Mouse (Mus musculus): ENCODE results near the gene Slc9a4.
"Not testable (repeated sequence)": the region's sequence is repeated elsewhere in the genome, so short reads cannot be mapped to it uniquely, and the experiment has no call there.

Slc9a4 gene

GRCm38 (mm10) chr1:40650803-40651497 lies 71.1 kb downstream of the Slc9a4 start:
- no peak for DNase-seq (ENCODE audit: low spot score in 2 of 2)

DNA sequence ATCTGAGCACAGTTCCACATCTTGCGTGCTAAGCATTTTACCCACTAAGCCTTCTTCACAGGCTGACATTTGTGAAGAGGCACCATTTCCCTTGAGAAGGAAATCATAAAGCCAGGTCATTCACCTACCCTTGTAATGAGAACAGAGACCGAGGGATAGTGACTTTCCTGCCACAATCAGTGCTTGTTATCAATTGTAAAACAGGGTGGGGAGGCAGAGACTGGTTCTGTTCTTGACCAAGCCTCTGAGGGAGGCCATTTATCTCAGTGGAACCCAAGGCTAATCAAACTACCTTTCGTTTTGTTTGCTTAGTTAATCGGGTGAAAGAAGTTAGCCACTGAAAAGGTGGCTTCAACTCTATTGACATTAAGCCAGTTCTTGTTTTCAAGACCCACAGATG lies 77.2 kb downstream of the Slc9a4 start:
- DNase-seq (ENCODE audit: low spot score in 2 of 2), result no peak

GRCm38 (mm10) chr1:40657978-40658496 lies 78.2 kb downstream of the Slc9a4 start:
- DNase-seq (ENCODE audit: low spot score in 2 of 2), result peak; percentile 63 to 79

DNA sequence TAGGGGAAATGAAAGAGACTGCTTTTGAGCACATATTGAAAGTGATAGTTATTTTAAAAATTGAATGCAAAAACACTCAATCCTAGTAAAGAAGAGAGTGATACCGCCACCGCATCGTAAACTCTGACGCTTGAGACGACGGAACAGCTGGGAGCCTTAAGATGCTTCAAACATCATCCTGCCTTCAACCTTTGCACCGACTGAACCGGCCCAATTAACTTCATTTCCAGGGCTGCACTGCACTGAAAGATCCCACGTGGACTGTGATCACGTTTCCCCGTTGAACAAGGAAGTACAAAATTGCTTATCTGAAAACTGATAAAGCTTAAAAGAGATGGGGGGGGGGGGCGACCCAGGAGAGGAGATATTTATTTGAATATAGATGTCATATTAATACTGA lies 79.1 kb downstream of the Slc9a4 start:
- DNase-seq (ENCODE audit: low spot score in 2 of 2), result no peak

- no peak for DNase-seq (ENCODE audit: low spot score in 2 of 2)
Measured at GRCm38 (mm10) chr1:40659496-40659895, 79.6 kb downstream of the Slc9a4 start.

- DNase-seq (ENCODE audit: low spot score in 2 of 2), result no peak
Measured at GRCm38 (mm10) chr1:40660838-40661237, 81.0 kb downstream of the Slc9a4 start.

GRCm38 (mm10) chr1:40665401-40666370 lies 85.8 kb downstream of the Slc9a4 start:
- no peak for DNase-seq (ENCODE audit: low spot score in 2 of 2)

GRCm38 (mm10) chr1:40667442-40667841 lies 87.6 kb downstream of the Slc9a4 start:
- DNase-seq (ENCODE audit: low spot score in 2 of 2), result not testable (repeated sequence)

DNA sequence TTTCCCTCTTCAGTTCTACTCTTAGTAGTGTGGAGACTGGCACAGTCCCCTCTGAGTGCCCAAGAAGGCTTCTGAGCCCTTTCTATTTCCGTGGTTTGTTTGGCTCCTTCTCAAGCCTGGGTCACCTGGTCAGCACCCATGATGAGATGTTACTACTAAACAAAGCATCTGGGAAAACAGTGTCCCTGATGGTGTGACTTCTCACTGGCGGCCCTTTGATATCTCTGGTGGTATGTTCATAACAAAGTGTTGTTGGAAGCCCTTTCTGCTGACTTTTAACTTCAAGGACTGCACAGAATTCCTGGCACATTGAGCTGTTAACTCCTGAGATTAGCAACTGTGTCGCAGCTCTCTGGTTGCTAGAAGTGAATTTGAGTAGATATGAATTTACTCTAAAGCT lies 90.1 kb downstream of the Slc9a4 start:
- no peak for DNase-seq (ENCODE audit: low spot score in 2 of 2)

DNA sequence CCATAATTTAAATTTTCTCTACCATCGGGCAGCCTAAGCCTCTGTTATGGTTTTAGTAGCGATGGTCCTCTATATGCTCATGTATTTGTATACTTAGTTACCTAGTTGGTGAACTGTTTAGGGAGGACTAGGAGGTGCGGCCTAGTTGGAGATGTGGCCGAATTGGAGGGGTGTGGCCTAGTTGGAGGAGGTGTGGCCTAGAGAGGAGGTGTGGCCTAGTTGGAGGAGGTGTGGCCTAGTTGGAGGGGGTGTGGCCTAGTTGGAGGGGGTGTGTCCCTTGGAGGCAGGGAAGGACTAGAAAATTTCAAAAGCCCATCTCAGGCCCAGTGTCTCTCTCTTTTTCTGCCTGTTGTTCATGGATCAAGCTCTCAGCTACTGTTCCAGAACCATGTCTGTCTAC lies 91.6 kb downstream of the Slc9a4 start:
- DNase-seq (ENCODE audit: low spot score in 2 of 2), result no peak

- no peak for DNase-seq (ENCODE audit: low spot score in 2 of 2)
Measured at GRCm38 (mm10) chr1:40677306-40677705, 97.4 kb downstream of the Slc9a4 start.
